In the genomic region with DNA sequence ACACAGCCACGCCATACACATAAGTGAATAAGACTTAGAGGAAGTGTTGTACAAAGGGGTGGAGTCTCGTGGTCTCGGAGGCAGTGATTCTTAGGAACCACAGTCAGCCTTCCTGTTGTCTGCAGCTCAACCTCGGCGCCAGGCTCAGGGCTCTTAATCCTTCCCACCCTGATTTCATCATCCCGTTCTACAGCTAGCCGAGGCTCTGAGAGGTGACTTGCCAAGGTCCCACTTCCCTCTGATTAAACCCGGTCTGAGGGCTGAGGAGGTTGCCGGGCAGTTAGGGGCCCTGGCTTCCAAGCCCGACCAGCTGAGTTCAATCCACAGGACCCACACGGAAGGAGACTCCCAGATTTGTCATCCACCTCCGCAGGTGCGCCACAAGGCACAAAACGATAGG, we compare ENCODE assay signal across 8 mouse cellular contexts. TPM values are rescaled to one million over a fixed set of nuclear protein-coding genes. Genes with fewer than 3 reads are reported as not detected.
DNase-seq lines count a peak whose midpoint lies in the region; ATAC-seq and TF ChIP-seq lines count a peak whose summit lies in the region.

No protein-coding gene starts in this region.

- no peaks in the 10 kb centered on the region for H3K27me3 ChIP-seq in kidney, adult 2 months (replicated peaks; ENCODE audit: control insufficient read depth, insufficient read depth, low read length)
- 0 out of 2 replicates have a peak, but pooled peaks cover 14% of the 10 kb centered on the region for H3K27me3 ChIP-seq in hindbrain, embryonic 12.5 days
- H3K27me3 ChIP-seq in stomach, embryonic 14.5 days (ENCODE audit: control insufficient read depth, insufficient read depth, low read length) = no peaks in the 10 kb centered on the region

- TF ChIP-seq CTCF in kidney, adult 2 months (conservative IDR thresholded peaks at IDR 0.05; ENCODE audit: insufficient read depth, insufficient read length, low read depth, low read length) = no peak
- no peak for TF ChIP-seq CTCF in bone marrow, adult 2 months (IDR thresholded peaks at IDR 0.05; ENCODE audit: control insufficient read depth, insufficient read depth, low read length)

- no peaks in the 10 kb centered on the region for H3K36me3 ChIP-seq in kidney, adult 2 months (ENCODE audit: control insufficient read depth, insufficient read depth, low read length)
- H3K36me3 ChIP-seq in hindbrain, embryonic 12.5 days = no peaks in the 10 kb centered on the region
- no peaks in the 10 kb centered on the region for H3K36me3 ChIP-seq in stomach, embryonic 14.5 days (ENCODE audit: control insufficient read depth, insufficient read depth, low read length)

- H3K9me3 ChIP-seq in hindbrain, embryonic 12.5 days (replicated peaks) = no peaks in the 10 kb centered on the region
- H3K9me3 ChIP-seq in stomach, embryonic 14.5 days (ENCODE audit: control insufficient read depth, low read depth, low read length) = no peaks in the 10 kb centered on the region

- peak overlapping the region; percentile 11; the same call in 1 of the 2 replicates for H3K27ac ChIP-seq in kidney, adult 2 months (ENCODE audit: insufficient read depth, low read depth, low read length)
- peak overlapping the region; percentile 67 for H3K27ac ChIP-seq in bone marrow, adult 2 months (ENCODE audit: control insufficient read depth, insufficient read depth, low read depth, low read length, poor library complexity)
- H3K27ac ChIP-seq in hindbrain, embryonic 12.5 days = no peak overlapping the region
- H3K27ac ChIP-seq in stomach, embryonic 14.5 days (ENCODE audit: low read length) = no peak overlapping the region

- no peak for TF ChIP-seq POLR2A in kidney, adult 2 months (IDR thresholded peaks at IDR 0.05; ENCODE audit: low read depth, low read length)
- 0 out of 2 replicates have a peak, but pooled peaks have one; percentile 42 for TF ChIP-seq POLR2A in bone marrow, adult 2 months (IDR thresholded peaks at IDR 0.05; ENCODE audit: borderline replicate concordance, control insufficient read depth, low read depth, low read length)

- ATAC-seq in hindbrain, embryonic 12.5 days (ENCODE audit: low FRiP score) = no peak; the same call in 1 of the 2 replicates
- no peak for ATAC-seq in stomach, embryonic 14.5 days (ENCODE audit: insufficient number of reproducible peaks, insufficient read depth, low FRiP score, low read depth)

- no peak overlapping the region for H3K4me3 ChIP-seq in kidney, adult 2 months (ENCODE audit: insufficient read depth, low read depth, low read length)
- H3K4me3 ChIP-seq in bone marrow, adult 2 months (replicated peaks; ENCODE audit: control insufficient read depth, low read depth, low read length) = peak overlapping the region; percentile 10
- no peak overlapping the region for H3K4me3 ChIP-seq in hindbrain, embryonic 12.5 days
- H3K4me3 ChIP-seq in stomach, embryonic 14.5 days (ENCODE audit: low read depth, low read length) = peak overlapping the region; percentile 2; the same call in 1 of the 2 replicates

- peak overlapping the region; percentile 41 for H3K4me2 ChIP-seq in hindbrain, embryonic 12.5 days (replicated peaks)
- peak overlapping the region; percentile 36 for H3K4me2 ChIP-seq in stomach, embryonic 14.5 days (replicated peaks; ENCODE audit: low read depth, low read length)

- peak; percentile 52 for DNase-seq in kidney, adult 2 months
- no peak for DNase-seq in kidney, postnatal 25 days
- DNase-seq in lung, postnatal 10 days = peak; percentile 66
- no peak for DNase-seq in right cerebral cortex, postnatal 25 days
- DNase-seq in adrenal gland, postnatal 4 days (ENCODE audit: low spot score in 2 of 2) = no peak

- H3K4me1 ChIP-seq in kidney, adult 2 months (ENCODE audit: control insufficient read depth, insufficient read depth, low read length) = peaks cover 5% of the 10 kb centered on the region
- peaks cover 4% of the 10 kb centered on the region for H3K4me1 ChIP-seq in bone marrow, adult 2 months (ENCODE audit: control insufficient read depth, insufficient read depth, low read length)
- peaks cover 22% of the 10 kb centered on the region for H3K4me1 ChIP-seq in hindbrain, embryonic 12.5 days
- peaks cover 19% of the 10 kb centered on the region for H3K4me1 ChIP-seq in stomach, embryonic 14.5 days (ENCODE audit: control insufficient read depth, insufficient read depth, low read length)

- no peak overlapping the region for H3K9ac ChIP-seq in hindbrain, embryonic 12.5 days
- no peak overlapping the region for H3K9ac ChIP-seq in stomach, embryonic 14.5 days (replicated peaks; ENCODE audit: low read depth, low read length)

- WGBS in kidney, adult 2 months = 25% methylated on average over 14 of the region's 14 CpGs
- WGBS in bone marrow, adult 2 months = 2% methylated on average over 14 of the region's 14 CpGs
- WGBS in hindbrain, embryonic 12.5 days = 19% methylated on average over 14 of the region's 14 CpGs
- WGBS in stomach, embryonic 14.5 days = 13% methylated on average over 14 of the region's 14 CpGs

RNA-seq across cellular contexts. Expression of a gene that starts 28.2 kb away (rescaled TPM):
- 8.1 and 9.6 TPM in 2 replicates for polyA plus RNA-seq in kidney, adult 2 months (2012; rRNA removed)
- polyA plus RNA-seq in bone marrow, adult 2 months (2011; ENCODE audit: insufficient read depth, insufficient read length, low replicate concordance, missing spikeins) = 5.7 and 14.2 TPM in 2 replicates
- 2.7 and 3.2 TPM in 2 replicates for polyA plus RNA-seq in hindbrain, embryonic 12.5 days (2016; fragmentation: Nextera tagmentation; extraction: Ambion mirVana)
- polyA plus RNA-seq in stomach, embryonic 14.5 days (2014; fragmentation: Nextera tagmentation; extraction: Ambion mirVana) = 2.8 and 3.4 TPM in 2 replicates
- total RNA-seq in adrenal gland, postnatal 4 days (2021) = 10 to 100 TPM; 19.0 to 21.5 TPM

RNA-seq across cellular contexts. Expression of a gene that starts 33.6 kb away (rescaled TPM):
- polyA plus RNA-seq in kidney, adult 2 months (2012; rRNA removed) = 4.9 and 5.1 TPM in 2 replicates
- 1.1 TPM in 1 of 2 replicates, not detected in the other for polyA plus RNA-seq in bone marrow, adult 2 months (2011; ENCODE audit: insufficient read depth, insufficient read length, low replicate concordance, missing spikeins)
- 6.1 and 10.9 TPM in 2 replicates for polyA plus RNA-seq in hindbrain, embryonic 12.5 days (2016; fragmentation: Nextera tagmentation; extraction: Ambion mirVana)
- 23.0 and 26.4 TPM in 2 replicates for polyA plus RNA-seq in stomach, embryonic 14.5 days (2014; fragmentation: Nextera tagmentation; extraction: Ambion mirVana)
- 10 to 100 TPM; 37.5 to 39.2 TPM for total RNA-seq in adrenal gland, postnatal 4 days (2021)

RNA-seq across cellular contexts. Expression of a gene that starts 59.1 kb away (rescaled TPM):
- polyA plus RNA-seq in kidney, adult 2 months (2012; rRNA removed) = 1.2 and 1.6 TPM in 2 replicates
- 2.1 TPM in 1 of 2 replicates, not detected in the other for polyA plus RNA-seq in bone marrow, adult 2 months (2011; ENCODE audit: insufficient read depth, insufficient read length, low replicate concordance, missing spikeins)
- polyA plus RNA-seq in hindbrain, embryonic 12.5 days (2016; fragmentation: Nextera tagmentation; extraction: Ambion mirVana) = 5.8 and 5.9 TPM in 2 replicates
- 5.2 and 6.5 TPM in 2 replicates for polyA plus RNA-seq in stomach, embryonic 14.5 days (2014; fragmentation: Nextera tagmentation; extraction: Ambion mirVana)
- total RNA-seq in adrenal gland, postnatal 4 days (2021) = 1 to 10 TPM; 2.5 to 2.7 TPM

Comparison
In these comparisons a context has a peak if more than half of its experiments do, and no peak if none do; other contexts are left out.
1. DNase-seq: peak in kidney, adult 2 months (single experiment) and lung, postnatal 10 days (single experiment); none in kidney, postnatal 25 days (0 of 2), right cerebral cortex, postnatal 25 days (single experiment) and adrenal gland, postnatal 4 days (0 of 2).
2. H3K27ac ChIP-seq: peak in kidney, adult 2 months (single experiment) and bone marrow, adult 2 months (single experiment); none in hindbrain, embryonic 12.5 days (single experiment) and stomach, embryonic 14.5 days (single experiment).
3. H3K4me3 ChIP-seq: peak in bone marrow, adult 2 months (single experiment) and stomach, embryonic 14.5 days (single experiment); none in kidney, adult 2 months (single experiment) and hindbrain, embryonic 12.5 days (single experiment).